In genomic region chr3:151749737-151750136, GRCm38 (mm10) we compare ENCODE assay signal across 9 mouse cellular contexts. TPM values are rescaled to one million over a fixed set of nuclear protein-coding genes. Genes with fewer than 3 reads are reported as not detected.
DNase-seq lines count a peak whose midpoint lies in the region; ATAC-seq and TF ChIP-seq lines count a peak whose summit lies in the region.
"Had no signal": no experiment of that assay in that cellular context is flagged by ENCODE, and none has a peak within 500 bp of the region (broad histone marks: within the 10 kb centered on the region; RNA-seq: fewer than 3 reads in every experiment).

Ifi44 (minus strand) TSS chr3:151749960.

- ATAC-seq in midbrain, postnatal 0 days (ENCODE audit: low FRiP score), result no peak
- no peak for ATAC-seq in midbrain, embryonic 16.5 days
- ATAC-seq in forebrain, embryonic 12.5 days (ENCODE audit: low FRiP score), result no peak

- no peak for TF ChIP-seq CTCF in midbrain, postnatal 0 days (IDR thresholded peaks at IDR 0.05)

- DNase-seq in adrenal gland, postnatal 10 days, result peak; percentile 35
- no peak for DNase-seq in adrenal gland, postnatal 4 days (ENCODE audit: low spot score in 2 of 2)
- DNase-seq in midbrain, postnatal 0 days (ENCODE audit: low spot score), result peak; percentile 12
- peak; percentile 35 for DNase-seq in kidney, adult 9 months
- DNase-seq in retina, embryonic 14.5 days (ENCODE audit: low spot score), result no peak
- DNase-seq: liver, embryonic 13.5 days had no signal

- H3K27ac ChIP-seq in midbrain, postnatal 0 days (ENCODE audit: low read depth, low read length), result no peak within 1 kb of the TSS
- no peak within 1 kb of the TSS for H3K27ac ChIP-seq in midbrain, embryonic 16.5 days (ENCODE audit: low read length)
- no peak within 1 kb of the TSS for H3K27ac ChIP-seq in forebrain, embryonic 12.5 days
- H3K27ac ChIP-seq: liver, embryonic 13.5 days had no signal

- no peak within 1 kb of the TSS for H3ac ChIP-seq in myocyte (ENCODE audit: control insufficient read depth, insufficient read length)

- no peaks in the 10 kb centered on the region for H3K36me3 ChIP-seq in midbrain, postnatal 0 days (ENCODE audit: insufficient read depth, low read length)
- H3K36me3 ChIP-seq in midbrain, embryonic 16.5 days (ENCODE audit: control insufficient read depth, insufficient read depth, low read length), result no peaks in the 10 kb centered on the region
- no peaks in the 10 kb centered on the region for H3K36me3 ChIP-seq in myocyte (ENCODE audit: control insufficient read depth, insufficient read depth)
- no peaks in the 10 kb centered on the region for H3K36me3 ChIP-seq in forebrain, embryonic 12.5 days (replicated peaks)
- H3K36me3 ChIP-seq: liver, embryonic 13.5 days had no signal

- H3K9me3 ChIP-seq in midbrain, postnatal 0 days (ENCODE audit: low read length), result no peaks in the 10 kb centered on the region
- H3K9me3 ChIP-seq in midbrain, embryonic 16.5 days (replicated peaks; ENCODE audit: control insufficient read depth, low read length, poor library complexity, severe bottlenecking), result no peaks in the 10 kb centered on the region
- no peaks in the 10 kb centered on the region for H3K9me3 ChIP-seq in forebrain, embryonic 12.5 days
- H3K9me3 ChIP-seq: liver, embryonic 13.5 days had no signal

- 70% methylated on average over 7 of the region's 7 CpGs for WGBS in midbrain, postnatal 0 days
- WGBS in midbrain, embryonic 16.5 days, result 79% methylated on average over 7 of the region's 7 CpGs
- 81% methylated on average over 7 of the region's 7 CpGs for WGBS in forebrain, embryonic 12.5 days

- no peaks in the 10 kb centered on the region for H3K4me1 ChIP-seq in midbrain, postnatal 0 days (ENCODE audit: insufficient read depth, low read length)
- no peaks in the 10 kb centered on the region for H3K4me1 ChIP-seq in midbrain, embryonic 16.5 days (ENCODE audit: control insufficient read depth, insufficient read depth, low read length)
- H3K4me1 ChIP-seq in forebrain, embryonic 12.5 days, result no peaks in the 10 kb centered on the region
- H3K4me1 ChIP-seq: liver, embryonic 13.5 days had no signal

- H3K79me2 ChIP-seq in myocyte (ENCODE audit: control insufficient read depth, insufficient read depth), result no peaks in the 10 kb centered on the region

- no peaks in the 10 kb centered on the region for H3K27me3 ChIP-seq in midbrain, postnatal 0 days (ENCODE audit: insufficient read depth, low read length)
- H3K27me3 ChIP-seq in midbrain, embryonic 16.5 days (ENCODE audit: control insufficient read depth, insufficient read depth, low read depth, low read length), result no peaks in the 10 kb centered on the region
- H3K27me3 ChIP-seq in myocyte (ENCODE audit: control insufficient read depth, insufficient read depth, insufficient read length), result no peaks in the 10 kb centered on the region
- no peaks in the 10 kb centered on the region for H3K27me3 ChIP-seq in forebrain, embryonic 12.5 days
- H3K27me3 ChIP-seq: liver, embryonic 13.5 days had no signal

- H3K9ac ChIP-seq in midbrain, postnatal 0 days (replicated peaks; ENCODE audit: low read length, poor library complexity, severe bottlenecking), result no peak within 1 kb of the TSS
- H3K9ac ChIP-seq in midbrain, embryonic 16.5 days (ENCODE audit: low read depth, low read length), result no peak within 1 kb of the TSS
- no peak within 1 kb of the TSS for H3K9ac ChIP-seq in forebrain, embryonic 12.5 days
- H3K9ac ChIP-seq: liver, embryonic 13.5 days had no signal

- no peak for TF ChIP-seq POLR2A in myocyte (IDR thresholded peaks at IDR 0.05; ENCODE audit: insufficient read length, low read depth)

- H3K4me2 ChIP-seq in midbrain, postnatal 0 days (ENCODE audit: low read depth, low read length, poor library complexity, severe bottlenecking), result no peak within 1 kb of the TSS
- no peak within 1 kb of the TSS for H3K4me2 ChIP-seq in midbrain, embryonic 16.5 days (ENCODE audit: low read length)
- H3K4me2 ChIP-seq in myocyte (ENCODE audit: low read depth), result peak within 1 kb of the TSS; percentile 45
- H3K4me2 ChIP-seq in forebrain, embryonic 12.5 days, result no peak within 1 kb of the TSS
- H3K4me2 ChIP-seq: liver, embryonic 13.5 days had no signal

- no peak within 1 kb of the TSS for H3K4me3 ChIP-seq in midbrain, postnatal 0 days (ENCODE audit: low read depth, low read length)
- H3K4me3 ChIP-seq in midbrain, embryonic 16.5 days (ENCODE audit: low read depth, low read length), result no peak within 1 kb of the TSS
- no peak within 1 kb of the TSS for H3K4me3 ChIP-seq in myocyte
- no peak within 1 kb of the TSS for H3K4me3 ChIP-seq in forebrain, embryonic 12.5 days (replicated peaks)
- H3K4me3 ChIP-seq: liver, embryonic 13.5 days had no signal

TF ChIP-seq in myocyte, 11 proteins besides CTCF, POLR2A, EP300 and RAD21:
- TF ChIP-seq CEBPB (IDR thresholded peaks at IDR 0.05; ENCODE audit: insufficient read depth, poor library complexity, severe bottlenecking), result no peak
- TF ChIP-seq TCF3 (IDR thresholded peaks at IDR 0.05; ENCODE audit: insufficient read length, low read depth), result no peak
- TF ChIP-seq MYOD1 (IDR thresholded peaks at IDR 0.05; ENCODE audit: control insufficient read depth in 1 of 3, insufficient read length in 2 of 3, low read depth in 2 of 3), result no peak
- TF ChIP-seq TCF12 (IDR thresholded peaks at IDR 0.05; ENCODE audit: insufficient read depth, poor library complexity, severe bottlenecking), result no peak
- no peak for TF ChIP-seq POLR2AphosphoS2 (IDR thresholded peaks at IDR 0.05; ENCODE audit: insufficient read length, low read depth)
- TF ChIP-seq REST (IDR thresholded peaks at IDR 0.05; ENCODE audit: insufficient read depth, insufficient read length), result no peak
- no peak for TF ChIP-seq MYOG (IDR thresholded peaks at IDR 0.05; ENCODE audit: control insufficient read depth in 1 of 3, insufficient read depth in 1 of 3, insufficient read length in 2 of 3, low read depth in 2 of 3)
- no peak for TF ChIP-seq SRF (IDR thresholded peaks at IDR 0.05; ENCODE audit: control insufficient read depth, insufficient read length, low read depth)
- no peak for TF ChIP-seq MAX (IDR thresholded peaks at IDR 0.05; ENCODE audit: low read depth)
- TF ChIP-seq E2F4 (IDR thresholded peaks at IDR 0.05; ENCODE audit: insufficient read depth), result no peak
- no peak for TF ChIP-seq USF1 (IDR thresholded peaks at IDR 0.05; ENCODE audit: low read depth)

RNA-seq across cellular contexts. Expression of gene Ifi44, which starts in this region (rescaled TPM):
- 1 to 10 TPM; 1.8 to 2.5 TPM for total RNA-seq in adrenal gland, postnatal 10 days (2021)
- total RNA-seq in adrenal gland, postnatal 4 days (2021), result 1 to 10 TPM; 2.4 to 3.8 TPM
- 2.0 and 2.2 TPM in 2 replicates for total RNA-seq in midbrain, postnatal 0 days (2014; rRNA removed)
- polyA plus RNA-seq in midbrain, postnatal 0 days (2015; fragmentation: Nextera tagmentation; extraction: Ambion mirVana), result 0.87 and 0.96 TPM in 2 replicates
- 0.36 and 0.41 TPM in 2 replicates for polyA plus RNA-seq in midbrain, embryonic 16.5 days (2015; fragmentation: Nextera tagmentation; extraction: Ambion mirVana)
- 0.08 TPM for polyA plus RNA-seq in myocyte (2012; fragmentation: generic; extraction: Trizol)
- 0.14 TPM in 1 of 2 replicates, not detected in the other for polyA plus RNA-seq in forebrain, embryonic 12.5 days (2016; fragmentation: Nextera tagmentation; extraction: Ambion mirVana)

Comparison
In these comparisons a context has a peak if more than half of its experiments do, and no peak if none do; other contexts are left out.
1. DNase-seq: peak in adrenal gland, postnatal 10 days (single experiment), midbrain, postnatal 0 days (single experiment) and kidney, adult 9 months (single experiment); none in adrenal gland, postnatal 4 days (0 of 2) and retina, embryonic 14.5 days (single experiment).